Mouse (Mus musculus) MEL (cell line): ENCODE measurements at regions not wholly inside any gene's neighbourhood (a gene's known extent, or its start where the extent isn't known, plus 50 kb on each side); places are given as distances from the start of the nearest gene placed in this dataset.

Experiments used
- CHD2 ChIP-seq: IDR thresholded peaks from 2 replicates; pipeline ENCODE4 v1.6.1; 2011; ENCODE audit warnings: low read length, improper control_type of control experiment
- CTCF ChIP-seq, 3 experiments: IDR thresholded peaks in 2 of 3; conservative IDR thresholded peaks in 1 of 3; 2 replicates each; pipeline ENCODE4 v1.5.1; 2011 to 2012; ENCODE audit warnings: low read length in 3 of 3, low read depth in 2 of 3, mild to moderate bottlenecking in 2 of 3, improper control_type of control experiment in 1 of 3, inconsistent platforms in 1 of 3, mixed read lengths in 1 of 3, moderate library complexity in 1 of 3; ENCODE audit not compliant: control insufficient read depth in 1 of 3, insufficient read depth in 1 of 3, poor library complexity in 1 of 3, severe bottlenecking in 1 of 3
- TCF12 ChIP-seq: IDR thresholded peaks from 2 replicates; pipeline ENCODE4 v1.6.1; 2014; ENCODE audit warnings: low read depth, mild to moderate bottlenecking, inconsistent platforms, low read length, improper control_type of control experiment, moderate library complexity

DNA sequence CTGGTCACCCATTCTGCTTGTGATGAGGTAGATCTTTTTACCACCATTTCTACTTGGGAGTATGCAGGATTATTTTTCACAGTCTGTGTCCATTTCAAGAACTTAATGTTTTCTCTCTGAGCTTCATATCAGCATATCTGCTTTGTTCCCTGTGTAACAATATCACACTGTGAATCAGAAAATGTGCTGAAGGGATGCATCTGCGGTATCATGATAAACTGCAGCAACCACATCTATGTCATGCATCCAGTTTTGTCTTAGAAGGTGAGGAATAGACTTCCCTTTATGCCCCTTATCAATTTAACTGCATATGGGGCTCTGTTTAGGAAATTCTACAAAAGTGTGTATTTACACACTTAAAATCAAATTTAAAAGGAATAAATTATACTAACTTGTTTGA is 67.3 kb downstream of the Ins1 start:
- TF ChIP-seq CTCF (IDR thresholded peaks at IDR 0.05 in 2 of 3, conservative IDR thresholded peaks at IDR 0.05 in 1 of 3; ENCODE audit: control insufficient read depth in 1 of 3, insufficient read depth in 1 of 3, low read depth in 2 of 3, low read length in 3 of 3, poor library complexity in 1 of 3, severe bottlenecking in 1 of 3) (no peak), CHD2 (no peak), TCF12 (peak; percentile 69; the same call in 1 of the 2 replicates)
